Mouse (Mus musculus): ENCODE data around the gene B3galt4.
A peak's percentile ranks its signal among the peaks of the same experiment; 100 is the strongest.
"Not testable (repeated sequence)": the region's sequence is repeated elsewhere in the genome, so short reads cannot be mapped to it uniquely, and the experiment has no call there.

The B3galt4 gene

DNA sequence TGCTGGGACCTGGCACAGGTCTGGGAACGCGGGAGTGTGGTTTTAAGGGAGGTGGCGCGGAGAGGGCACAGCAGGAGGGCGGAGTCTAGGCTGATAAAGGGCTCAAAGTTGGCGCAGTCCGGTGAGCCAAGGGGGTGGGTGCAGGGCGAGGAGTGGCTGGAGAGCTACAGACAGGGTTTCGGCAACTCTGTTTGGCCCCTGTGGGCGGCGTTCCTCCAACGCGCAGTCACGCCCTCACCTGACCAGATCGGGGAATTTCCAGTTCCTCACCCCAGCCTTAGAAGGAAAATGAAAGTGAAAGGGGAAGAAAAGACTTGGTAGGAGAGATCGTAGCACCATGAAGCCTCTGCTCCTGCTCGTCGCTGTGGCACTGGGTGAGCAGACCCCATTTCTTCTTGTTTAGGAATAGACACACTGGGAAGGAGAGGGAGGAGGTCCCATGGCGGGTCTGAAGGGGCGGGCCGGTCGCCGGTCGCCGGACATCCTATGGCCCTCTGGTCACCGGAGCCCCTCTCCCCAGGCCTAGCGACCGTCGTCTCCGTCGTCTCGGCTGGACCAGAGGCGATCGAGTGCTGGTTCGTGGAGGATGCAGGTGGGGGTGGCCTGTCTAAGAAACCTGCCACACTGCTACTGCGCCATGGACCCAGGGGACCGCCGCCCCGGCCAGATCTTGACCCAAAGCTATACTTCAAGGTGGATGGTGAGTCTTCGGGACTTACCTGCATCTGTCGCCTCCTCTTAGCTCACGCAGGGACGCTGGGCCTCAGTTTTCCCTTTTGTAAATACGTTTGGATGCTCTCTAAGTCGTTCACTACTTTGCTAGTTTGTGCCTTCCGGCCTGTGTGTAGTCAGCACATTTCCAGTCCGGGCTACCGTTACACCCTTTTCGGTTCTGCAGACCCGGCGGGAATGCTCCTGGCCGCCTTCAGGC, 31.7 kb downstream of the B3galt4 start:
- DNase-seq: peak; percentile 83

DNA sequence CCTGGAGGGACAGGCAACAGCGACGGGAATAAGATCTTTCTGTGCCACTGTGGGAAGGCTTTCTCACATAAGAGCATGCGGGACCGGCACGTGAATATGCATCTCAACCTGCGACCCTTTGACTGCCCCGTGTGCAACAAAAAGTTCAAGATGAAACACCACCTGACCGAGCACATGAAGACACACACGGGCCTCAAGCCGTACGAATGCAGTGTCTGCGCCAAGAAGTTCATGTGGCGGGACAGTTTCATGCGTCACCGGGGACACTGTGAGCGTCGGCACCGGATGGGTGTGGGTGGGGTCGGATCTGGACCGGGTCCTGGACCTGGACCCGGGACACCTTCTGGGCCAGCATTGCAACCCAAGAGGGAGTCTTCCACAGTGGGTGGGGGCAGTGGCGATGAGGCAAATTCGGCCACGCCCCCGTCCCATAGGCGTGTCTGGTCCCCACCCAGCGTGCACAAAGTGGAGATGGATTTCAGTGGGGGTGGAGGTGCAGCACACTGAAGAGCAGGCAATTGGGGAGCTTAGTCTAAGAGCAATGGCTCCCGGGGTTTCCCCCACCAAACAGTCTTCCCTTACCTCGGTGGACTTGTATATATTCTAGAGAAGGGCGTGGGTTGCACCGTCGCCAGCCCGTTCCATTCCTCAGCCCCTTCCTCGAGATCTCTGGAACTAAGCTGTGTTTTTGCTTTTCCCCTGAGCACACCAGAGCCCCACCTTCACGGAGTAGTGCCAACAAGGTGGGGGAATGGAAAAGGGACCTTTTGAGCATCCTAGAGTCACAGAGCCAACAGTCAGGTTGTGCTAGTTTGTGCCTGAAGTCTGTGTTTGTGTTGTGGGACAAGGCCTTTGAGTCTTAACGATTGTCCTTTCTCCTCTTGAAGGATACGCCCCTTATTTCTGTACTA, 32.7 kb downstream of the B3galt4 start:
- peak; percentile 70 for DNase-seq

DNA sequence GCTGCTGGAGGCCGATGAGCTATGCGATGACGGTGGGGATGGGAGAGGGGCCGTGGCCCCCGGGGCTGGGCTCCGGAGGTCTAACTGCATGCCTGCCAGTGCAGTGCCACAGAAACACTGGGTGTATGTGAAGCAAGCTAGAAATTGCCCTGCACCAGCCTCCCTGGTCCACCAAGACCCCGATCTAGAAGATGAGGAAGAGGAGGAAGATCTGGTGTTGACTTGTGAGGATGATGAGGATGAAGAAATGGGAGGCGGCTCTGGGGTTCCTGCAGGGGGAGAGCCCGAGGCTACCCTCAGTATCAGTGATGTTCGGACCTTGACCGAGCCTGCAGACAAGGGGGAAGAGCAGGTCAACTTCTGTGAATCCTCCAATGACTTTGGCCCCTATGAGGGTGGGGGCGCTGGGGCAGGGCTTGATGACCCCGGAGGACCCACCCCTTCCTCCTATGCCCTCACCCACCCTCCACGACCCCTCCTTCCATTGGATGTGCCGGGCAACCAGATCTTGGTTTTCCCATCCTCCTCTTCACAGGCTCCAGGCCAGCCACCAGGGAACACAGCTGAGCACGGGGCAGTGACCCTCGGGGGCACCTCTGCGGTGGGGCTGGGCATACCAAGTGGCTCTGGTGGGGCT, 33.5 kb downstream of the B3galt4 start:
- peak; percentile 72 for DNase-seq

DNA sequence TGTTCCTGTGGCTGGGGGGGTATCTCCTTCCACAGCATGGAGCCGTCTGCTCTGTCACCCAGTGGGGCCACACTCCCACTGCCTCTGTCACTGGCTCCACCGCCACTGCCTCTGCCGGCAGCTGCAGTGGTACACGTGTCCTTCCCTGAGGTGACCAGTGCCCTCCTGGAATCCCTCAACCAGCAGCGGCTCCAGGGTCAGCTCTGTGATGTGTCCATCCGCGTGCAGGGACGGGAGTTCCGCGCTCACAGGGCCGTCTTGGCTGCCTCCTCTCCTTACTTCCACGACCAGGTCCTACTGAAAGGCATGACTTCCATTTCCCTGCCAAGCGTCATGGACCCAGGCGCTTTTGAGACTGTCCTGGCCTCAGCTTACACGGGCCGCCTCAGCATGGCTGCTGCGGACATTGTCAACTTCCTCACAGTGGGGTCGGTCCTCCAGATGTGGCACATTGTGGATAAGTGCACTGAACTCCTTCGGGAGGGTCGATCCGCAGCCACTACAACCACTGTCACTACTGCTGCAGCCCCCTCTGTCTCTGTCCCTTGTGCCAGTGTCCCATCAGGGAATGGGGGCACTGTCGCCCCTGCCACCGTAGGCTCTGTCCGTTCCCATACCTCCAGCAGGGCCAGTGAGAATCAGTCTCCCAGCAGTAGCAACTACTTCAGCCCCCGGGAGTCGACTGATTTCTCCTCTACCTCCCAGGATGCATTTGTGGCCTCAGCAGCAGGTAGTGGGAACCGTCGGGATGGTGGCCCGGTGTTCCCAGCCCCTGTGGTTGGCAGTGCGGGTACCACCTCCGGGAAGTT, 34.2 kb downstream of the B3galt4 start:
- DNase-seq: no peak

DNA sequence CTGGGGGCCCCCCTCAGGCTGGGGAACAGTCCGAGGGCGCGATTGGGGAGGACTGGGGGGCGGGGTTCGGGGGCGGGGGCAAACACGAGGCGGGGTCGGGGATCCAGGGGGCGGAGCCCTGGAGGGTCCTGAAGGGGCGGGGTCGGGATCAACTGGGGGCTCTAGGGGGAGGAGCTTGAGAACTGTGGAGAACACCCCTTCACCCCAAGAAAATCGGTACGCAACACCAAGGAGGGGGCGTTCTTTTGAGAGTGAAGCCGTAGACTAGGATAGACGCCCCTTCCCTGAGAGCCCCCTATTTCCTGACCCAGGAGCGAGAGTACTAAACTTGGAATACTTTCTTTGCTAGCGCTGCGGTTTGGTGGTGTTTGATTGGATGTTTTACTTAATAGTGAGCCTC, 35.0 kb downstream of the B3galt4 start:
- DNase-seq: peak; percentile 71

DNA sequence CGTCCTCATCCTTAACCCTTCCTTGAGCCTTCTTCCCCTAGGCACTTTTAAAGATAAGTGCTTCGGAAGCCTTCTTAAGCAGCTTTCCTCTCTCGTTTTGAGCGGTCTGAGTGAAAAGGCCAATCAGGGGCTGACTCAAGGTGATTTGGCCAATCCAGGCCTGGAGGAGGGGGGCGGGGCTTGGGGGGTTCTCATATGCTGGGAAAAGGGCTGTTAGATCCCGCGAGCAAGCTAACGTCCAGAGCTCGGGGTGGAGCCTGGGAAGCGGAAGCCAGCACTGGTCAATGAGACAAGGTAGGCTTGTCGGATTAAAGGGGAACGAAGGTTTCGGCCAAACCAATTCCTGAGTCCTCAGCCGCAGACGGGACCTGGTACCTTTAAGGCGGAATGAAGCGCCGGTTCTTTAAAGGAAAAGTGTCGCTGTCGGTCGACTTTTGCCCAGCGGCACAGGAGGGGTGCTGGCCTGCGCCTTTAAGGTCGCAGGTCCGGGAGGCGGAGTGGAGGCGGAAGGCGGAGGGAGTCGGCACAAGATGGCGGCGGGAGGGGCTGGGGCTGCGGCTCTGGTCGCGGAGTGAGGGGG, 35.5 kb downstream of the B3galt4 start, which contains the start of the genes Tapbp and Zbtb22:
Gene Tapbp, plus strand, starts transcription at position 229 of the 580 bp plus-strand sequence.
Gene Zbtb22, plus strand, starts transcription at position 234 of the 580 bp plus-strand sequence.
- peak; percentile 99 for DNase-seq

DNA sequence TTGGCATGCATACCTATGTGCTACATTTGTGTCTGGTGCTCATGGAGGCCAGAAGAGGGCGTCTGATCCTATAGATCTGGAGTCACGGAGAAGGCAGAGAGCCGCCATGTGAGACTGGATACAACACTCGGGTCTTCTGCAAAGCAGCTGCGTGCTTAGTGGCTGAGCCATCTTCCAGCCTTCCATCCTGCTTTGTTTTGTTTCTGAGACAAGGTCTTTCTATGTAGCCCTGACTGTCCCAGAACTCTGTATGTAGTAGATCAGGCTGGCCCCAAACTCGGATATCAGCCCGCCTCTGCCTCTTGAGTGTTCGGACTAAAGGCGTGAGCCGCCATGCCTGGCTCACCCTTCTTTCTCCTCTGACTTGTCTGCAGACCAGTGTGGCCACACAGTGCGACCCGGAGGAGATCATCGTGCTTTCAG, 36.3 kb downstream of the B3galt4 start:
- peak; percentile 65 for DNase-seq

DNA sequence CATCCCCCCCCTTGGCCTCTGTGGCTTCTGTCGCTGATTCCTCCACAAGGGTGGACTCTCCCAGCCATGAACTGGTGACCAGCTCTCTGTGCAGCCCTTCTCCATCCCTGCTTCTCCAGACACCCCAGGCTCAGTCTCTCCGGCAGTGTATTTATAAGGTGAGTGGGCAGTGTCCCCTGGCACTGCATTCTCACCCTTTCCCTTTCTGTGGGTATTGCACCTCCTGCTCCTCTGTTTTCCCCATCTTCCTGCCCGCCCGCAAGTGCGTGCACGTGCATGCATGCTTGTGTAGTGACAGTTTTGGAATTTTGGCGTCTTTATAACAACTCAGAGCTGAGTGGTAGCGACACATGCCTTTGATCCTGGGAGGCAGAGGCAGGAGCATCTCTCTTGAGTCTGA, 37.4 kb downstream of the B3galt4 start:
- DNase-seq: peak; percentile 49

DNA sequence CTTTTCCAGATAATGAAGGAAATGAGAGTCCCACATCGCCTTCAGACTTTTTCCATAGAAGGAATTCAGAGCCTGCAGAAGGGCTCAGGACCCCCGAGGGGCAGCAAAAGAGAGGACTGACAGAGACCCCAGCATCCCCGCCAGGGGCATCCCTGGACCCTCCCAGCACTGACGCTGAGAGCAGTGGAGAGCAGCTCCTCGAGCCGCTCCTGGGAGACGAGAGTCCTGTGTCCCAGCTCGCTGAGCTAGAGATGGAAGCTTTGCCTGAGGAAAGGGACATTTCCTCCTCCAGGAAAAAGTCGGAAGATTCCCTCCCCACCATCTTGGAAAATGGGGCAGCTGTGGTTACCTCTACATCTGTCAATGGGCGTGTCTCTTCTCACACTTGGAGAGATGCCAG, 38.0 kb downstream of the B3galt4 start:
- DNase-seq: peak; percentile 53

DNA sequence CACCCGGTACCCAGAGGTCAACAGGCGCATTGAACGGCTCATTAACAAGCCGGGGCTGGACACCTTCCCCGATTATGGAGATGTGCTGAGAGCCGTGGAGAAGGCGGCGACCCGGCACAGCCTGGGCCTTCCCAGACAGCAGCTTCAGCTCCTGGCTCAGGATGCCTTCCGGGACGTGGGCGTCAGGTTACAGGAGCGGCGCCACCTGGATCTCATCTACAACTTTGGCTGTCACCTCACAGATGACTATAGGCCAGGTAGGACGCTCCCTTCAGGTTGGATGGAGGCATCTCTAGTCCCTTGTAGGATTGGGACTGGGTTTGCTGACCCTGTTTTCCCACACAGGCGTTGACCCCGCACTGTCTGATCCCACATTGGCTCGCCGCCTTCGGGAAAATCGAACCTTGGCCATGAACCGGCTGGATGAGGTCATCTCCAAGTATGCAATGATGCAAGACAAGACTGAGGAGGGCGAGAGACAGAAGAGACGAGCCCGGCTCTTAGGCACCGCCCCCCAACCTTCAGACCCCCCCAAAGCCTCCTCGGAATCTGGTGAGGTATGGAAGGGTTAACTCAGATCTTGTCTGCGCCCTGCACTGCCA, 39.4 kb downstream of the B3galt4 start:
- peak; percentile 64 for DNase-seq

DNA sequence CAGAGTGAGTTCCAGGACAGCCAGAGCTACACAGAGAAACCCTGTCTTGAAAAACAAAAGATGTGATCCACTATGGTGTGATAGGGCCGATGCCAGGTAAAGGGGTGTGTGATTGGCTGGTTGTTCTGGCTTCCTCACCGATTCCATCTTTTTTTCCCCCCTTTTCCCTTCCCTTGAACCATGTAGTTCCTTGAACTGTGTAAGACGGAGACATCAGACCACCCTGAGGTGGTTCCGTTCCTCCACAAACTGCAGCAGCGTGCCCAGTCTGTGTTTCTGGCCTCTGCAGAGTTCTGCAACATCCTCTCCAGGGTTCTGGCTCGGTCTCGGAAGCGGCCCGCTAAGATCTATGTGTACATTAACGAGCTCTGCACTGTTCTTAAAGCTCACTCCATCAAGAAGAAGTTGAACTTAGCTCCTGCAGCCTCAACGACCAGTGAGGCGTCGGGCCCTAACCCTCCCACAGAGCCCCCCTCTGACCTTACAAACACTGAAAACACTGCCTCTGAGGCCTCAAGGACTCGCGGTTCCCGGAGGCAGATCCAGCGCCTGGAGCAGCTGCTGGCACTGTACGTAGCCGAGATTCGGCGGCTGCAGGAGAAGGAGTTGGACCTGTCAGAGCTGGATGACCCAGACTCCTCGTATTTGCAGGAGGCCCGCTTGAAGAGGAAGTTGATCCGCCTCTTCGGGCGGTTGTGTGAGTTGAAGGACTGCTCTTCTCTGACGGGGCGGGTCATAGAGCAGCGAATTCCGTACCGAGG, 40.1 kb downstream of the B3galt4 start:
- DNase-seq: peak; percentile 60

DNA sequence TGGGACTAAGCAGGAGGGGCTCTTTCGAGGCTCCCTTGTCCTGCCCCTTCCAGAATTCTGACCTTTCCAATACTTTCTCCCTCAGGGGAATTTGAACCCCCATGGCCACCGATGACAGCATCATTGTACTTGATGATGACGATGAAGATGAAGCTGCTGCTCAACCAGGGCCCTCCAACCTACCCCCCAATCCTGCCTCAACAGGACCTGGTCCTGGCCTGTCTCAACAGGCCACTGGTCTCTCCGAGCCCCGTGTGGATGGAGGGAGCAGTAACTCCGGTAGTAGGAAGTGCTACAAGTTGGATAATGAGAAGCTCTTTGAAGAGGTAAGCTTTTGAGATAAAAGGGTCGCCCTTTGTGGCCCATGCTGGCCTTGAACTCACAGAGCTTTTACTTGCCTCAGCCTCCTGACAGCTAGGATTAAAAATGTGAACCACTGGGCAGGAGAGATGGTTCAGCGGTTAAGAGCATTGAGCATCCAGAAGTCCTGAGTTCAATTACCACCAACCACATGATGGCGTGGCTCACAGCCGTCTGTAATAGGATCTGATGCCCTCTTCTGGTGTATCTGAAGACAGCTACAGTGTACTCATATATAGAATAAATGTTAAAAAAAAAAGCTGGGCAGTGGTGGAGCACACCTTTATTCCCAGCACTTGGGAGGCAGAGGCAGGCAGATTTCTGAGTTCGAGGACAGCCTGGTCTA, 40.8 kb downstream of the B3galt4 start:
- peak; percentile 57 for DNase-seq

DNA sequence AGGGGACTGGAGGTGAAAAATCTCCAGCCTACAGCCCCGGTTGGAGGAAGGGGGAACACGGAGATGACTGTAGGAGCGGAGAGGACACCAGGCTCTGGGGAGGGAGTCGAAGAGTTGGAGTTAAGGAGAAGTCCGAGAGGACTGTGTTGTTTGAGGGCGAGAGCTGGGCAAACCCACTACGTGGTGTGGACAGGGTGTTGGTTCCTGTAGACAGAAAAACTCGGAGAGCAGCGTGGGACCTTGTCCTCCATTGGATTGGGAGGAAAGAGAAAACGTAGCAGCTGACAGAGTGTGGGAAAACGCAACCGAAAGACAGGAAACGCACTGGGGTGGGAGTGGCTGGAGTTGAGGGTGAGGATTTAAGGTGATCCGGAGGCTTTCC, 41.4 kb downstream of the B3galt4 start:
- no peak for DNase-seq

DNA sequence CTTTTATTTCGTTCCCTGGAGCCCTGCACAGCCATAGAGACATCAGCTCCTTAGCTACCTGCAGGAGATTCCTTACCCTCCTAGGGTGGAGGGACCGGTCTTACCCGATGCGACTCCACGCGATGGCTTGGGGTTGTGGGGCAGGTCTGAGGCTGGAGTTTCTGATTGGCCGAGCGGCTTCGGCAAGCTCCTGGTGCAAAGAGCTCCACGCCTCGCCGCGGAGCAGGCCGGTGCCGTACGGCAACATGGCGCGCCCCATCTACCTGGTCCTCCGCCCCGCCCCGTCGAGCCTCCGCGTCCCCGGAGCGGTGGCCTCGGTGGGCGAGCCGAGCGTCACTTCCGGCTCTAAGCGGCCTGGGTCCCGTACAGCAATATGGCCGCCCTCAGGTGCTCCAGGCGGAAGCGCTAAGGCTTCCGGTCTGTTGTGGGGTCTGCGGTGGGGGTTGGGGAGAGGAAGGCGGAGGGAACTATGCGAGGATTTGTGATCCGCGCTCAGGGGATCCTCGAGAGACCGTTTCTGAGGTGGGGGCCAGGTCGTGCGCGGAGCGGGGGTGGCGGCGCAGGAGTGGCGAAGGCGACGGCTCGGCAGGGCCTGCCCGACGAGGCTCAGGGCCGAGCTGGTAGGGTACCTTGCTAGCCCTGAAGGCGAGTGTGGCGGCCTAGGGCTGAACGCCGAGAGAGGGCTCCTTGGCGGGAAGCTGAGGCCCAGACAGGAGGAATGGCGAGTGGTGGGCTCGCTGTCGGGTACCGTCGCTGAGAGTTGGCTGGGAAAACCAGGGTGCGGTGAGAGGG, 42.0 kb downstream of the B3galt4 start, which contains the start of gene Daxx:
Gene Daxx, plus strand, starts transcription at position 338 of the 792 bp plus-strand sequence.
- peak; percentile 99 for DNase-seq

DNA sequence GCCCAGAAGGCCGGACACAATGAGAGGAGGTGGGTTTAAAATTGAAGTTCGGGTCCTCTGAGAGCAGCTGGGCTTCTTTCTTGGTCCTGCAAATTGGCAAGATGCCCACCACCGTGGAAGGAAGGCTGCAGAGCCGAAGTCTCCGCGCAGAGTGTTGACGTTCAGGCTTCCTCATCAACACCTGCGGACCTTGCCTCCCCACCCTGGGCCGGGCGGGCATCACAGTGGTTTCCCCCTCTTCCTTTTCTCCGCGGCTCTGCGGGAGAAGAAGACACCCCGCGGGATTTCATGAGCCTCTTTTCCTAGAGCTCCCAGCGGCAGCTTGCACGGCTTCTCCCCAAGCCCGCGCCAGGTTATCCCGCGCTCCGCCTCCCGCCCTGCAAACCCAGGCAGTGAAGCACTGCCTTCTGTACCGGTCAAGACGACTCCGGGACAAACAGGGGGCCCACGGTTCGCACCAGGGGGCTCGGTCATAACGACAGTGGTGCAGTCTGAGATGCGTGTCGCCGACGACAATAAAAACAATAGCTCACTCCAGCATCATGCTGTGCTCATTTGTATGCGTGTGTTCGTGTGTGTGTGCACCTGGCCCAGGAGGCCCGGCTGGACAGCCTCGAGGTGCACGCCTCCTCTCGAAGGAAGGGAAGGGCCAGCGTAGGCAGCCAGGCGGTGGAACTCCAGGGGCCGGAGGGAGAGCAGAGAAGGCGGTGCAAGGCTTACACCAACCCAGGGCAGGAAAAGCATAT, 42.8 kb downstream of the B3galt4 start:
- peak; percentile 84 for DNase-seq

DNA sequence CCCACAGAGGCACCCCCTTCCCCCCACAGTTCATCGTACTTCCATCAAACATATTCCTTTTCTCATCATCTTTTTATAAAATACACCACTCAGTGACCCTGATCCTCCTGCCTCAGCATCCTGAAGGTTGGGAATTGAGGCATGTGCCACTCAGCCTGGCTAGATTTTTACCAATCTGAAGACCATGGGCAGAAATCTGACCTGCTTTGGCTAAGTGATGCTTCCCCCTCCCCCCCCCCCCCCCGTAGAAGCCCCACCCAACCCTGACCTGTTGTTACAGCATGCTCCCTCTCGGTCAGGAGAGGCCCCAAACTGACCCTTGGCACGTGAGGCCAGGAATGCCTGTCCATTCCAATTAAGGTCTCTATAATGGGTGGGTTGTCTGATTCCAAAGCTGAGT, 46.5 kb downstream of the B3galt4 start, which contains the start of gene Platr17:
Gene Platr17, plus strand, starts transcription at position 301 of the 400 bp plus-strand sequence.
- not testable (repeated sequence) for DNase-seq

DNA sequence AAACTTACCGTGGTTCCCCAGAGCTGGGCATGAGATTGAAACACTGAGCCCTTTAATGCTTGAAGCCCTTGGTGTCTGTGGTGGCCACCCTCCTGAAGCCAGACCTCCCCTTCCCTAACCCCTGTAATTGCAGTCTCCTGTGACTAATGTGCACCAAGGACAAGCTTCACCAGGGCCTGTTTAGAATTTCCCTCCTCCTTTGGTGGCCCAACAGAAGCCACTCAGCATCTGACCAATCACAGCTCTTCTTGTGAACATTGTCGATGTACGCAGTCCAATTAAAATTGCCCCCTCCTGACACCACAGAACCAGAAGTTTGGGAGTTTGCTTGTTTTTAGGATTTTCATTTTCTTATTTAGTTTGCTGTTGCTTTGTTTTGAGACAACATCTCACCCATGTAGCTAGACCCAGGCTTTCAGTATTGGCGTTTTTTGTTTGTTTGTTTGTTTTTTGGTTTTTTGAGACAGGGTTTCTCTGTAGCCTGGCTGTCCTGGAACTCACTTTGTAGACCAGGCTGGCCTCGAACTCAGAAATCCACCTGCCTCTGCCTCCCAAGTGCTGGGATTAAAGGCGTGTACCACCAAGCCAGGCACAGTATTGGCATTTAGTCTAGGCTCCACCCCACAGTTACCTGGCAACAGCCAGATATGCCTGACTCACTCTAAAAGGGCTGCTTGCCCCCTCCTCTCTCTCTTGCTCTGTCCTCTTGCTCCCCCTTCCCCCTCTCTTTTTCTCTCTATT, 47.2 kb downstream of the B3galt4 start:
- not testable (repeated sequence) for DNase-seq

Measured in cerebellum, adult 11-12 months (tissue).